Mouse (Mus musculus) heart, embryonic 13.5 days (tissue): ENCODE measurements around the gene Ndst2. TPM values are rescaled to one million over a fixed set of nuclear protein-coding genes. Genes with fewer than 3 reads are reported as not detected.

Experiments
- ATAC-seq: fragments of 200-750 bp; cut with Nextera tagmentation; 2 replicates; pipeline ENCODE4 v1.8.0; 2017; ENCODE audit warnings: moderate TSS enrichment; ENCODE audit not compliant: insufficient number of reproducible peaks, low FRiP score, low TSS enrichment; ENCODE audit errors: extremely low read depth
- H3K27ac ChIP-seq: fragments of 300-500 bp; sonication (generic); replicated peaks from 2 replicates; pipeline ENCODE4 v1.5.1; 2015; ENCODE audit warnings: moderate library complexity, mild to moderate bottlenecking, inconsistent platforms
- H3K27me3 ChIP-seq: fragments of 300-500 bp; sonication (generic); replicated peaks from 2 replicates; pipeline ENCODE4 v1.6.1; 2015; ENCODE audit warnings: mild to moderate bottlenecking, inconsistent platforms
- H3K36me3 ChIP-seq: fragments of 300-500 bp; sonication (generic); 2 replicates; pipeline ENCODE4 v1.6.1; 2015; ENCODE audit warnings: mild to moderate bottlenecking, inconsistent platforms
- H3K4me1 ChIP-seq: fragments of 300-500 bp; sonication (generic); 2 replicates; pipeline ENCODE4 v1.6.1; 2015; ENCODE audit warnings: inconsistent platforms
- H3K4me2 ChIP-seq: fragments of 300-500 bp; sonication (generic); 2 replicates; pipeline ENCODE4 v1.6.1; 2015; ENCODE audit warnings: inconsistent platforms, mild to moderate bottlenecking, moderate library complexity
- H3K4me3 ChIP-seq: fragments of 300-500 bp; sonication (generic); 2 replicates; pipeline ENCODE4 v1.5.1; 2015; ENCODE audit warnings: moderate library complexity, mild to moderate bottlenecking, inconsistent platforms
- H3K9ac ChIP-seq: fragments of 300-500 bp; sonication (generic); 2 replicates; pipeline ENCODE4 v1.6.1; 2015; ENCODE audit warnings: inconsistent platforms, mild to moderate bottlenecking, moderate library complexity
- H3K9me3 ChIP-seq: fragments of 300-500 bp; sonication (generic); 2 replicates; pipeline ENCODE4 v1.6.1; 2016; ENCODE audit warnings: inconsistent platforms
- WGBS: fragments of 180-500 bp; shearing (Covaris S2); methylation state at CpG from one replicate; pipeline ENCODE4 v1.1.7; 2015; ENCODE audit warnings: mixed read lengths; 5-methylcytosine and 5-hydroxymethylcytosine counted together
- polyA plus RNA-seq: library from polyadenylated mRNA; unstranded; fragments of >200 nt; fragmentation: Nextera tagmentation; extraction: Ambion mirVana; gene quantifications from 2 replicates; pipeline ENCODE4 v1.2.1, GENCODE M21; 2015

The Ndst2 gene
- polyA plus RNA-seq, 1 experiment from 2014 or later = 14.9 TPM

DNA sequence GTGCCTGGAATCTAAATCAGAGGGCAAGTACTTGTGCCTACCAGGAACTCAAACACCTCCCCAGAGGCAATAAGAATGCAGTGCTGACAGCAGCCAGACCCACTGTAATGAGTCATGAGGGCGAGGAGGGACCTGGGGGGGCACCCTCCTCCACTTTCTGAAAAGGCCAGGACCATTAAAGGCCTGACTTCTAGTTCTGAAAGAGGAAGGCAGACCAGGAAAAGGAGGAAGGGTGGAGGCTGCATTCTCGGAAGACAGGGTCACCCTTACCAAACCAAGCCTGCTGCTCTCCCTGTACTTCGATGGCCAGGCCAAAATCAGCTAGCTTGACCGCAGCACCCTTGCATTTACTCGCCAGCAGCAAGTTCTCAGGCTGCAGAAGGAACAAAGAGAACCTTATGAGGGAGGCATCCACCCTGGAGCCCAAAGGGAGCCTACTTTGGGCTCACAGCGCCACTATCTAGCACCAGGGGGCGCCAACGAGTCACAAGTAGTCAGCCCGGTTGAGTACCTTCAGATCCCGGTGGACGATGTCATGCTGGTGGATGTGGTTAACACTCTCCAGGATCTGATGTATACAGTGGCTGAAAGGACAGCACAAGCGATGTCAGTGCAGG is 31.4 kb upstream of the Ndst2 start:
- Histone ChIP-seq H3K9ac (peak overlapping the region; percentile 70), H3K4me3 (no peak overlapping the region), H3K27me3 (no peaks in the 10 kb centered on the region), H3K4me1 (peaks cover 47% of the 10 kb centered on the region), H3K4me2 (peak overlapping the region; percentile 19; the same call in 1 of the 2 replicates), H3K9me3 (no peaks in the 10 kb centered on the region), H3K27ac (peak overlapping the region; percentile 95), H3K36me3 (peaks cover 83% of the 10 kb centered on the region)
- peak; percentile 55; the same call in 1 of the 2 replicates for ATAC-seq
- WGBS = 11% methylated on average over 12 of the region's 12 CpGs

GRCm38 (mm10) chr14:20764942-20765341 is 30.6 kb upstream of the Ndst2 start:
- H3K4me3 ChIP-seq = no peak overlapping the region
- H3K4me1 ChIP-seq = peaks cover 47% of the 10 kb centered on the region
- no peaks in the 10 kb centered on the region for H3K27me3 ChIP-seq
- 0 out of 2 replicates have a peak overlapping the region, but pooled peaks have one; percentile 19 for H3K4me2 ChIP-seq
- peak overlapping the region; percentile 70 for H3K9ac ChIP-seq
- H3K27ac ChIP-seq = peak overlapping the region; percentile 95
- ATAC-seq = no peak
- H3K9me3 ChIP-seq = no peaks in the 10 kb centered on the region
- peaks cover 84% of the 10 kb centered on the region for H3K36me3 ChIP-seq
- WGBS = 71% methylated on average over 5 of the region's 5 CpGs

GRCm38 (mm10) chr14:20758768-20759435 is 24.5 kb upstream of the Ndst2 start:
- Histone ChIP-seq H3K27ac (peak overlapping the region; percentile 36; the same call in 1 of the 2 replicates), H3K4me3 (no peak overlapping the region), H3K9me3 (no peaks in the 10 kb centered on the region), H3K27me3 (no peaks in the 10 kb centered on the region), H3K36me3 (peaks cover 100% of the 10 kb centered on the region), H3K4me1 (peaks cover 12% of the 10 kb centered on the region), H3K4me2 (no peak overlapping the region), H3K9ac (no peak overlapping the region)
- 59% methylated on average over 8 of the region's 8 CpGs for whole genome bisulfite sequencing
- ATAC-seq = 0 out of 2 replicates have a peak, but pooled peaks have one; percentile 22

- H3K4me1 ChIP-seq = peaks cover 12% of the 10 kb centered on the region
These were observed 23.1 kb upstream of the Ndst2 start for GRCm38 (mm10) chr14:20757370-20757907.

GRCm38 (mm10) chr14:20753792-20754191 is 19.4 kb upstream of the Ndst2 start:
- H3K36me3 ChIP-seq = peaks cover 69% of the 10 kb centered on the region
- no peak overlapping the region for H3K9ac ChIP-seq
- H3K4me1 ChIP-seq = peaks cover 21% of the 10 kb centered on the region
- no peak for ATAC-seq
- no peak overlapping the region for H3K27ac ChIP-seq
- 59% methylated on average over 3 of the region's 3 CpGs for WGBS
- H3K9me3 ChIP-seq = no peaks in the 10 kb centered on the region
- no peak overlapping the region for H3K4me2 ChIP-seq
- H3K4me3 ChIP-seq = no peak overlapping the region
- no peaks in the 10 kb centered on the region for H3K27me3 ChIP-seq

More at GRCm38 (mm10) chr14:20757370-20757907, 23.1 kb upstream of the Ndst2 start:
- 92% methylated on average over 22 of the region's 22 CpGs for WGBS
- H3K9me3 ChIP-seq = no peaks in the 10 kb centered on the region
- no peaks in the 10 kb centered on the region for H3K27me3 ChIP-seq
- H3K4me2 ChIP-seq = no peak overlapping the region
- H3K36me3 ChIP-seq = peaks cover 100% of the 10 kb centered on the region
- H3K9ac ChIP-seq = no peak overlapping the region
- ATAC-seq = no peak
- H3K4me3 ChIP-seq = no peak overlapping the region
- H3K27ac ChIP-seq = no peak overlapping the region

- H3K9ac ChIP-seq = peak overlapping the region; percentile 65
- 83% methylated on average over 5 of the region's 5 CpGs for WGBS
- H3K4me2 ChIP-seq = no peak overlapping the region
- no peaks in the 10 kb centered on the region for H3K9me3 ChIP-seq
- peaks cover 36% of the 10 kb centered on the region for H3K4me1 ChIP-seq
- no peaks in the 10 kb centered on the region for H3K27me3 ChIP-seq
- peaks cover 57% of the 10 kb centered on the region for H3K36me3 ChIP-seq
- peak overlapping the region; percentile 86 for H3K27ac ChIP-seq
- H3K4me3 ChIP-seq = no peak overlapping the region
- ATAC-seq = no peak
These were observed 16.1 kb upstream of the Ndst2 start for GRCm38 (mm10) chr14:20750503-20750902.

DNA sequence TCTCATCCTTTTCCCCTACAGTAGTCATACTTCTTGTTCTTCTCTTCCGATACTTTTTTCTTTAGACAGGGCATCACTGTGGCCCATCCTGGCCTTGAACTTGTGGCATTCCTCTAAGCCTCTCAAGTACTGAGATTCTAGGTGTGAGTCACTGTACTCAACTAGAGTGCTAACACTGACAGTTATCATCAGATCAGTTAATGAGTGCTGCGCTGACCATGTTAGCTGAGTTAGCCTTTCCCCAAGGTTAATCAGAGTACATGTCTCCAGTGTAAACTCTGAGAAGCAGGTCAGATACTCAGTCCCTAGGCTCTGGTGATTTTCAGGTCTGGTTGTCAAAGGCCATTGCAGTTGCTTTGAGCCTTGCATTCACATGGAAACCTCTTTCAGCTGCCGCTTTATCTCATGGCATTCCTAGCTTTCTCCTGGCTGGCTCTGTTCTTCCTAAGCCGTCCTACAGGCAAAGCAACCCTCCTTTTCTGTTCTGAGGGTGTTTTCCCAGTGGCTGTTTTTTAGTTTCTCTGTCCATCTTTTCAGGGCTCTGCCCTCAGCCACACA is 15.2 kb upstream of the Ndst2 start:
- WGBS = 41% methylated on average over 4 of the region's 4 CpGs
- ATAC-seq = no peak
- 0 out of 2 replicates have a peak overlapping the region, but pooled peaks have one; percentile 9 for H3K4me2 ChIP-seq
- H3K36me3 ChIP-seq = peaks cover 57% of the 10 kb centered on the region
- H3K27ac ChIP-seq = peak overlapping the region; percentile 86
- H3K4me1 ChIP-seq = peaks cover 36% of the 10 kb centered on the region
- no peaks in the 10 kb centered on the region for H3K9me3 ChIP-seq
- peak overlapping the region; percentile 65 for H3K9ac ChIP-seq
- no peaks in the 10 kb centered on the region for H3K27me3 ChIP-seq
- no peak overlapping the region for H3K4me3 ChIP-seq

DNA sequence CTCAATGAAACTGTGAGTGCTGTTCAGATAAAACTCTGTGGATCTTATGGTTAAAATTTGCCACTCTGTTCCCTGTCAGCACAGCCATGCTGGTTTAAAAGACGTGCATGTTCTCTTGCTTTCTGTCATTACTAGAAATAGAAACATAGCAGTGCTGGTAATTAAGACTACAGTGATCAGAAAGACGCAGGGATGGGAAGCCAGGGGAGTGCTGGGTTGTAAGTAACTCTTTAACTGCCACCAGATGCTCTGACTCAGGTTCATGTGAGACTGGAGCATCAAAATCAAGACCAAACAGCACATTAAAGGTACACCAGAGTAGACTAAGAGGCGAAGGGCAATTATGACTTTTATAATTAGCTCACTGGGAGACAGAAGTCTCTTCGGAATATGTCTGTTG is 14.0 kb upstream of the Ndst2 start:
- Histone ChIP-seq H3K4me2 (no peak overlapping the region), H3K9me3 (no peaks in the 10 kb centered on the region), H3K27me3 (no peaks in the 10 kb centered on the region), H3K4me1 (peaks cover 36% of the 10 kb centered on the region), H3K27ac (peak overlapping the region; percentile 86), H3K36me3 (peaks cover 56% of the 10 kb centered on the region), H3K4me3 (no peak overlapping the region), H3K9ac (peak overlapping the region; percentile 38)
- ATAC-seq = no peak
- WGBS = 52% methylated on average over 4 of the region's 4 CpGs

GRCm38 (mm10) chr14:20746935-20747334 is 12.6 kb upstream of the Ndst2 start:
- no peak overlapping the region for H3K4me2 ChIP-seq
- 76% methylated on average over 3 of the region's 3 CpGs for WGBS
- H3K4me3 ChIP-seq = no peak overlapping the region
- peaks cover 55% of the 10 kb centered on the region for H3K36me3 ChIP-seq
- H3K9me3 ChIP-seq = no peaks in the 10 kb centered on the region
- no peak overlapping the region for H3K27ac ChIP-seq
- peaks cover 36% of the 10 kb centered on the region for H3K4me1 ChIP-seq
- ATAC-seq = no peak
- H3K27me3 ChIP-seq = no peaks in the 10 kb centered on the region
- peak overlapping the region; percentile 40; the same call in 1 of the 2 replicates for H3K9ac ChIP-seq

- 73% methylated on average over 3 of the region's 3 CpGs for WGBS
- H3K9ac ChIP-seq = no peak overlapping the region
- H3K27me3 ChIP-seq = no peaks in the 10 kb centered on the region
- H3K27ac ChIP-seq = no peak overlapping the region
- ATAC-seq = no peak
- H3K4me2 ChIP-seq = no peak overlapping the region
- peaks cover 18% of the 10 kb centered on the region for H3K4me1 ChIP-seq
- peaks cover 88% of the 10 kb centered on the region for H3K36me3 ChIP-seq
- no peaks in the 10 kb centered on the region for H3K9me3 ChIP-seq
- no peak overlapping the region for H3K4me3 ChIP-seq
These were observed 9.3 kb upstream of the Ndst2 start for GRCm38 (mm10) chr14:20743614-20744013.

GRCm38 (mm10) chr14:20741301-20741700 is 6.9 kb upstream of the Ndst2 start:
- peaks cover 95% of the 10 kb centered on the region for H3K36me3 ChIP-seq
- H3K27ac ChIP-seq = no peak overlapping the region
- H3K4me2 ChIP-seq = no peak overlapping the region
- H3K27me3 ChIP-seq = no peaks in the 10 kb centered on the region
- peaks cover 19% of the 10 kb centered on the region for H3K4me1 ChIP-seq
- WGBS = 85% methylated on average over 9 of the region's 9 CpGs
- H3K9me3 ChIP-seq = no peaks in the 10 kb centered on the region
- no peak overlapping the region for H3K4me3 ChIP-seq
- H3K9ac ChIP-seq = no peak overlapping the region
- no peak for ATAC-seq
